Mouse (Mus musculus) lung, adult 10 weeks (tissue): ENCODE measurements around the gene Med4. TPM values are rescaled to one million over a fixed set of nuclear protein-coding genes. Genes with fewer than 3 reads are reported as not detected.

Experiments used
- polyA plus RNA-seq: library from polyadenylated mRNA; stranded (reverse); fragments of 350-450 nt; fragmentation: Illumina TruSeq; extraction: RNeasy Lipid Tissue Mini Kit (QIAGEN cat#74804); gene quantifications from one replicate; pipeline ENCODE4 v1.2.3, GENCODE M21; 2014; ENCODE audit warnings: low read depth, low replicate concordance; ENCODE audit not compliant: insufficient read depth

Gene Med4
- 29.1 TPM for polyA plus RNA-seq

GRCm38 (mm10) chr14:73509765-73510423 is at the start of gene Med4:
Med4 (plus strand) TSS chr14:73510025.

GRCm38 (mm10) chr14:73524766-73525448 is 15.1 kb downstream of the Med4 start, which contains the start of gene Sucla2:
Sucla2 (plus strand) TSS chr14:73525319.

GRCm38 (mm10) chr14:73548051-73548450 is 38.2 kb downstream of the Med4 start, which contains the start of gene Nudt15:
Nudt15 (minus strand) TSS chr14:73548242.

Other genes starting within 250 kb of the Med4 start
- gene Rb1, start 184.2 kb upstream of the Med4 start, polyA plus RNA-seq = 10.2 TPM
- 1,407 TPM for gene Itm2b, start 124.7 kb upstream of the Med4 start, polyA plus RNA-seq
- gene Sucla2, start 15.3 kb downstream of the Med4 start, polyA plus RNA-seq = 59.5 TPM
- gene Nudt15, start 38.2 kb downstream of the Med4 start, polyA plus RNA-seq = 1.4 TPM
- gene Gm21750, start 151.2 kb downstream of the Med4 start, polyA plus RNA-seq = not detected